In genomic region chr2:168402782-168403513, GRCm38 (mm10) we compare ENCODE assay signal across 9 mouse cellular contexts.
DNase-seq lines count a peak whose midpoint lies in the region; ATAC-seq and TF ChIP-seq lines count a peak whose summit lies in the region.
"Had no signal": no experiment of that assay in that cellular context is flagged by ENCODE, and none has a peak within 500 bp of the region (broad histone marks: within the 10 kb centered on the region; RNA-seq: fewer than 3 reads in every experiment).

No protein-coding gene starts in this region.

- peaks cover 2% of the 10 kb centered on the region; the same call in 1 of the 2 replicates for H3K4me1 ChIP-seq in testis, adult 2 months (ENCODE audit: control insufficient read depth, insufficient read depth, low read length)
- peaks cover 39% of the 10 kb centered on the region for H3K4me1 ChIP-seq in midbrain, embryonic 13.5 days (replicated peaks)

- WGBS in midbrain, embryonic 13.5 days, result 30% methylated on average over 16 of the region's 16 CpGs

- no peaks in the 10 kb centered on the region for H3K36me3 ChIP-seq in testis, adult 2 months (ENCODE audit: control insufficient read depth, insufficient read depth, low read length)
- no peaks in the 10 kb centered on the region for H3K36me3 ChIP-seq in midbrain, embryonic 13.5 days
- H3K36me3 ChIP-seq: hindbrain, embryonic 12.5 days had no signal

- ATAC-seq in frontal cortex, adult (ENCODE audit: low TSS enrichment), result peak; percentile 88
- peak; percentile 44; the same call in 1 of the 2 replicates for ATAC-seq in midbrain, embryonic 13.5 days

- no peak overlapping the region for H3K27ac ChIP-seq in testis, adult 2 months (ENCODE audit: control insufficient read depth, insufficient read depth, low read depth, low read length)
- peak overlapping the region; percentile 51; the same call in 1 of the 2 replicates for H3K27ac ChIP-seq in midbrain, embryonic 13.5 days
- H3K27ac ChIP-seq: hindbrain, embryonic 12.5 days had no signal

- TF ChIP-seq POLR2A in testis, adult 2 months (IDR thresholded peaks at IDR 0.05; ENCODE audit: control insufficient read depth, low read depth, low read length), result peak; percentile 41; the same call in 1 of the 2 replicates

- H3K27me3 ChIP-seq in testis, adult 2 months (ENCODE audit: control insufficient read depth, insufficient read depth, low read length), result no peaks in the 10 kb centered on the region
- no peaks in the 10 kb centered on the region for H3K27me3 ChIP-seq in midbrain, embryonic 13.5 days

- no peak for DNase-seq in testis, postnatal 10 days (ENCODE audit: low spot score)
- no peak for DNase-seq in B cell, adult 2 months
- no peak for DNase-seq in adrenal gland, postnatal 36 days
- no peak for DNase-seq in kidney, adult 9 months
- no peak for DNase-seq in ovary, postnatal 14 days (ENCODE audit: low spot score)

- peak overlapping the region; percentile 85 for H3K4me3 ChIP-seq in testis, adult 2 months (ENCODE audit: control insufficient read depth, low read depth, low read length)
- no peak overlapping the region for H3K4me3 ChIP-seq in midbrain, embryonic 13.5 days (replicated peaks)
- H3K4me3 ChIP-seq: hindbrain, embryonic 12.5 days had no signal

- no peaks in the 10 kb centered on the region for H3K9me3 ChIP-seq in midbrain, embryonic 13.5 days
- H3K9me3 ChIP-seq: hindbrain, embryonic 12.5 days had no signal

- no peak for TF ChIP-seq CTCF in testis, adult 2 months (IDR thresholded peaks at IDR 0.05; ENCODE audit: control insufficient read depth, insufficient read depth, insufficient replicate concordance, low read depth, low read length)

- H3K9ac ChIP-seq in midbrain, embryonic 13.5 days (replicated peaks), result no peak overlapping the region
- H3K9ac ChIP-seq: hindbrain, embryonic 12.5 days had no signal

- no peak overlapping the region for H3K4me2 ChIP-seq in midbrain, embryonic 13.5 days (replicated peaks)
- H3K4me2 ChIP-seq: hindbrain, embryonic 12.5 days had no signal
